Mouse (Mus musculus) brain, adult 2 months (tissue): ENCODE results near the gene H2-Q4.
A peak's percentile ranks its signal among the peaks of the same experiment; 100 is the strongest.
"Not testable (repeated sequence)": the region's sequence is repeated elsewhere in the genome, so short reads cannot be mapped to it uniquely, and the experiment has no call there.

Source experiments
- DNase-seq: peaks from one replicate; pipeline ENCODE4 v3.0.0; 2011; ENCODE audit warnings: low read depth, low spot score

Gene H2-Q4

GRCm38 (mm10) chr17:35420206-35420810, 40.9 kb downstream of the H2-Q4 start:
- DNase-seq = peak; percentile 7

DNA sequence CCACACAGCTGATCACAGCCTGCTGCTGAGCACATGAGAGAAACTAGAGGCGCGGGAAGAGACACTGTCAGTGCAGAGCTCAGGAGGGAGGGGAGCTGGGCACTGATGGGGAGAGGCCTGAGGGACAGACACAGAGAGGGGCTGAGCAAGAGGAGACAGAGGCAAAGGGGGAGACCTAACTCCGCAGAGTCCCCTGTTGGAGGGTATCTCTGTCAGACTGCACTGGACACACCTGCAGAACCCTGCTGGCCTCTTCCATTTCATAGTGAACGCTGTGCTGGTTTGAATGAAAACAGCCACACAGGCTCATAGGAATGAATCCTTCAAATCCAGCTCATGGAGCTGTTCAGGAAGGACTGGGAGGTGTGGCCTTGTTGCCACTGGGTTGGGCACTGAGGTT, 41.9 kb downstream of the H2-Q4 start:
- DNase-seq = not testable (repeated sequence)

DNA sequence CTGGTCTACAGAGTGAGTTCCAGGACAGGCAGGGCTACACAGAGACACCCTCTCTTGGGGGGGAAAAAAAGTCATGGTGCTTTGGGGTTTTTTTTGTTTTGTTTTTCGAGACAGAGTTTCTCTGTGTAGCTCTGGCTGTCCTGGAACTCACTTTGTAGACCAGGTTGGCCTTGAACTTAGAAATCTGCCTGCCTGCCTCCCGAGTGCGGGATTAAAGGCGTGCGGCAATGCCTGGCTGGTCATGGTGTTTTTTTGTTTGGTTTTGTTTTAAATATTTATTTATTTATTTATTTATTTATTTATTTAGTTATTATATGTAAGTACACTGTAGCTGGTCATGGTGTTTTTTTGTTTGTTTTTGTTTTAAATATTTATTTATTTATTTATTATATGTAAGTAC, 42.9 kb downstream of the H2-Q4 start:
- DNase-seq = not testable (repeated sequence)

DNA sequence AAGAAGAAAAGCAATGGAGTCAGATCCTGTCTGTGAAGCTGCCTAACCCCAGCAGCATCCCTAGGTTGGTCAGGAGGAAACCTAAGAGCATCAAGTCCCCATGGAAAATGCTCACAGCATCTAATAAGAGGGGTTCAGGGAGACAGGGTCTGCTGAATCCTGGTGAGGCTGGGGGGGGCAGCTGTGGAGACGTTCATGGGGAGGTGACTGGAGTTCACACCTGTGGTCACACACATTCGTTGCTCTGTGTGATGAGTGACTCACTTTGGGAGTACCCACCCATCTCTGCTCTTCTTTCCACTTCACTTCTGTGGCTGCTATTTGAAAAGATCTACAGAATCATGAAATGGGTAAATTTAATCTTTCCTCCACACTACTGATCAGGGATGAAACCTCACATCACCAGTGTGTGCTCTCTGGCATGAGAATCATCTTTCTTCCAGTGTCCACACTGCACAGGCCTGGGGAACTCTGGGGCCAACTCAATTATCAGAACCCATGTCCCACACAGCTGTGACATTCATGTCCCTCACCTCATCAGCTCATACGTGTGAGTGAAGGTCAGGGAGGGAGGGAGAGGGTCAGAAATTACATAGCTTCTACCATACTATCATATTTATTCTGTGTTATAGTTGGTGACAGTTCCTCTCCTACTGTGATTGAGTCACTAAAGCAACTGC, 43.9 kb downstream of the H2-Q4 start:
- DNase-seq = not testable (repeated sequence)

DNA sequence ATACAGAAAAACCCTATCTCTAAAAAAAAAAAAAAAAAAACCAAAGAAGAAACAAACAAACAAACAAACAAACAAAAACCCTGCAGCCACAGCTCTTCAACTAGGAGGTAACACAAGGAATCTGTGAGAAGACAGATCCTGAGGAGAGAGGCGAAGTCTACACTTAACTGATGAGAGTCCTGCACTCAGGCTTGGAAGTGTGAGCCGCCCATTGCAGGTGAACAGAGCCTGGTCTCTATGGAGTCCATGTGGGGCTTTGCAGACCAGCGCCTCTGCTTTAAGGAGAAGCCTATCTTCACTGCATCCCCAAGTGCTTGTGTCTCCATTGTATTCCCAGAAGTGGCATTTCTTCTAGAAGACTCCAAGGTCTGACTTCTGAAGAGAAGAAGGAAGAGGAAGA, 44.7 kb downstream of the H2-Q4 start:
- DNase-seq = not testable (repeated sequence)

DNA sequence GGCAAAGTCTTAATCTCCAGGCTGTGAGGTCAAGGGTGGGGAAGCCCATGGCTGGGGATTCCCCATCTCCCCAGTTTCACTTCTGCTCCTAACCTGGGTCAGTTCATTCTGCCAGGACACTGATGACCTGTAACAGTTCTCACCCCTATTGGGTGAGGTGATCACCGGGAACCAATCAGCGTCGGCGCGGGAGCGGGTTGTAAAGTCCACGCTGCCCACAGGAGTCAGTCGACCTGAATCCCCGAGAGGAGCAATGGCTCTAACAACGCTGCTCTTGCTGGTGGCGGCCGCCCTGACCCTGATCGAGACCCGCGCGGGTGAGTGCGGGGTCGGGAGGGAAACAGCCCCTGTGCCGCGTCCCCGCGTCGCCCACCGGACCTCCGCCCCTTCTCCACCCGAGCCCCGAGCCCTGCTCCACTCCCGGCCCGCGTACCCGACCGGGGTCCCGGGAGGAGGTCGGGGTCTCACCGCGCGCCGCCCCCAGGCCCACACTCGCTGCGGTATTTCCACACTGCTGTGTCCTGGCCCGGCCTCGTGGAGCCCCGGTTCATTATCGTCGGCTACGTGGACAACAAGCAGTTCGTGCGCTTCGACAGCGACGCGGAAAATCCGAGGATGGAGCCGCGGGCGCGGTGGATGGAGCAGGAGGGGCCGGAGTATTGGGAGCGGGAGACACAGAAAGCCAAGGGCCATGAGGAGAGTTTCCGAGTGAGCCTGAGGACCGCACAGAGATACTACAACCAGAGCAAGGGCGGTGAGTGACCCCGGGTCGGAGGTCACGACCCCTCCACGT, 45.4 kb downstream of the H2-Q4 start, which contains the start of gene H2-Q6:
Gene H2-Q6, plus strand, starts transcription at position 227 of the 793 bp plus-strand sequence.
- DNase-seq = peak; percentile 55

GRCm38 (mm10) chr17:35425474-35425873, 46.1 kb downstream of the H2-Q4 start:
- DNase-seq = not testable (repeated sequence)

- not testable (repeated sequence) for DNase-seq
Observed at GRCm38 (mm10) chr17:35428883-35429282, 49.5 kb downstream of the H2-Q4 start.

DNA sequence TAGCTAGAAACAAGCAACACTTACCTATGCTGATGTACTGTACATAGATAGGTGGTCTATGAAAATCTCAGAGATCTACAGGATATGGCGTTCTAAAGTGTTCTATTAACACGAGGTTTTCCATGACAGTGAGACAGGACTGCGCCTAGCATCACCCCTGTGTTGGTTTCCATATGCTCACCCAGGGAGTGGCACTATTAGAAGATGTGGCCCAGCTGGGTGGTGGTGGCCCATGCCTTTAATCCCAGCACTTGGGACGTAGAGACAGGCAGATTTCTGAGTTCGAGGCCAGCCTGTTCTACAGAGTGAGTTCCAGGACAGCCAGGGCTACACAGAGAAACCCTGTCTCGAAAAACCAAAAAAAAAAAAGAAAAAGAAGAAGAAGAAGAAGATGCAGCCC, 51.3 kb downstream of the H2-Q4 start:
- DNase-seq = not testable (repeated sequence)

GRCm38 (mm10) chr17:35432167-35432566, 52.8 kb downstream of the H2-Q4 start:
- not testable (repeated sequence) for DNase-seq

DNA sequence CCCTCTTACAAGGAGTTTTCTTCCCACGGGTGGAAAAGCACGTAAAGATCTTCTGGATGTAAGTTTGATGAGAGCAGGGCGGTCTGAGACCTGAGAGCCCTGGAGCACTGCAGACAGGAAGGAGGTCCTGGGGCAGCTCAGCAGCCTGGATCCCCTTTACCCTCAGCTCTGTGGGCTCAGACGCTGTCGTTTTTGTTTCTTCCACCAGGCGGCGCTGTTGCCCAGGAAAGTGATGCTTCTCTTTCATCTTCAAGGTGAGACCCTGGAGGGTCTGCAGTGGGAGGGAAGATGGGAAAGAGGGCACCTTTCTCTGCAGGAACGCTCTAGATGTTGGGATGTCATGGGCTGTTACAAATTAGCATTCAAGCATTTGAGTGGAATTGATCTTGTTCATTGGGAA, 55.4 kb downstream of the H2-Q4 start:
- not testable (repeated sequence) for DNase-seq
